Mouse (Mus musculus) forebrain, embryonic 16.5 days (tissue): ENCODE measurements around the gene Atp12a. TPM values are rescaled to one million over a fixed set of nuclear protein-coding genes. Genes with fewer than 3 reads are reported as not detected.

Experiments
- ATAC-seq: fragments of 200-750 bp; cut with Nextera tagmentation; 2 replicates; pipeline ENCODE4 v1.8.0; 2017; ENCODE audit warnings: mild to moderate bottlenecking, moderate library complexity
- H3K27ac ChIP-seq: fragments of 300-500 bp; sonication (generic); 2 replicates; pipeline ENCODE4 v1.5.1; 2014; ENCODE audit warnings: low read length, control low read depth
- H3K27me3 ChIP-seq: fragments of 300-500 bp; sonication (generic); replicated peaks from 2 replicates; pipeline ENCODE4 v1.6.1; 2014; ENCODE audit warnings: low read length; ENCODE audit not compliant: control insufficient read depth, insufficient read depth
- H3K36me3 ChIP-seq: fragments of 300-500 bp; sonication (generic); 2 replicates; pipeline ENCODE4 v1.6.1; 2014; ENCODE audit not compliant: control insufficient read depth, insufficient read depth
- H3K4me1 ChIP-seq: fragments of 300-500 bp; sonication (generic); replicated peaks from 2 replicates; pipeline ENCODE4 v1.6.1; 2014; ENCODE audit warnings: low read length; ENCODE audit not compliant: control insufficient read depth, insufficient read depth
- H3K4me2 ChIP-seq: fragments of 300-500 bp; sonication (generic); 2 replicates; pipeline ENCODE4 v1.6.1; 2014; ENCODE audit warnings: mild to moderate bottlenecking, low read length, control low read depth
- H3K4me3 ChIP-seq: fragments of 300-500 bp; sonication (generic); replicated peaks from 2 replicates; pipeline ENCODE4 v1.5.1; 2014; ENCODE audit warnings: mild to moderate bottlenecking, low read length, control low read depth
- H3K9ac ChIP-seq: fragments of 300-500 bp; sonication (generic); replicated peaks from 2 replicates; pipeline ENCODE4 v1.6.1; 2014; ENCODE audit warnings: low read depth, low read length, control low read depth
- H3K9me3 ChIP-seq: fragments of 300-500 bp; sonication (generic); 2 replicates; pipeline ENCODE4 v1.6.1; 2016; ENCODE audit warnings: low read length; ENCODE audit not compliant: control insufficient read depth
- WGBS: fragments of 180-500 bp; shearing (Covaris S2); extraction: QIAGEN DNeasy Blood & Tissue Kit; methylation state at CpG from one replicate; pipeline ENCODE4 v1.1.7; 2014; 5-methylcytosine and 5-hydroxymethylcytosine counted together
- polyA plus RNA-seq: library from polyadenylated mRNA; unstranded; fragments of >200 nt; fragmentation: Nextera tagmentation; extraction: Ambion mirVana; gene quantifications from 2 replicates; pipeline ENCODE4 v1.2.1, GENCODE M21; 2015

Atp12a gene
- polyA plus RNA-seq, 1 experiment from 2014 or later = 0.30 TPM

- no peak for ATAC-seq
- Histone ChIP-seq H3K27me3 (no peaks in the 10 kb centered on the region), H3K4me1 (peaks cover 4% of the 10 kb centered on the region; the same call in 1 of the 2 replicates), H3K9ac (no peak overlapping the region), H3K4me2 (no peak overlapping the region), H3K9me3 (no peaks in the 10 kb centered on the region), H3K36me3 (no peaks in the 10 kb centered on the region), H3K27ac (no peak overlapping the region), H3K4me3 (no peak overlapping the region)
- WGBS = 90% methylated on average over 7 of the region's 7 CpGs
These were observed 25.9 kb upstream of the Atp12a start for GRCm38 (mm10) chr14:56338882-56339442.

GRCm38 (mm10) chr14:56348704-56349103 lies 16.2 kb upstream of the Atp12a start:
- Histone ChIP-seq H3K9ac (no peak overlapping the region), H3K9me3 (no peaks in the 10 kb centered on the region), H3K27me3 (no peaks in the 10 kb centered on the region), H3K4me2 (no peak overlapping the region), H3K4me1 (no peaks in the 10 kb centered on the region), H3K4me3 (no peak overlapping the region), H3K27ac (no peak overlapping the region), H3K36me3 (no peaks in the 10 kb centered on the region)
- no peak for ATAC-seq
- 52% methylated on average over 3 of the region's 3 CpGs for WGBS

- Histone ChIP-seq H3K9ac (no peak overlapping the region), H3K4me1 (no peaks in the 10 kb centered on the region), H3K4me2 (no peak overlapping the region), H3K36me3 (no peaks in the 10 kb centered on the region), H3K9me3 (no peaks in the 10 kb centered on the region), H3K27me3 (no peaks in the 10 kb centered on the region), H3K27ac (no peak overlapping the region), H3K4me3 (no peak overlapping the region)
- ATAC-seq = no peak
- WGBS = 72% methylated on average over 2 of the region's 2 CpGs
These were observed 15.3 kb upstream of the Atp12a start for GRCm38 (mm10) chr14:56349541-56349940.

GRCm38 (mm10) chr14:56351959-56352660 lies 12.8 kb upstream of the Atp12a start:
- no peak overlapping the region for H3K9ac ChIP-seq
- H3K4me2 ChIP-seq = no peak overlapping the region
- H3K27ac ChIP-seq = no peak overlapping the region
- no peak for ATAC-seq
- H3K27me3 ChIP-seq = no peaks in the 10 kb centered on the region
- no peaks in the 10 kb centered on the region for H3K36me3 ChIP-seq
- no peaks in the 10 kb centered on the region for H3K9me3 ChIP-seq
- WGBS = 41% methylated on average over 17 of the region's 17 CpGs
- no peaks in the 10 kb centered on the region for H3K4me1 ChIP-seq
- H3K4me3 ChIP-seq = no peak overlapping the region

- Histone ChIP-seq H3K4me2 (no peak overlapping the region), H3K4me1 (no peaks in the 10 kb centered on the region), H3K27me3 (no peaks in the 10 kb centered on the region), H3K4me3 (no peak overlapping the region), H3K9ac (no peak overlapping the region), H3K36me3 (no peaks in the 10 kb centered on the region), H3K9me3 (no peaks in the 10 kb centered on the region), H3K27ac (no peak overlapping the region)
- ATAC-seq = no peak
- 64% methylated on average over 3 of the region's 3 CpGs for whole genome bisulfite sequencing
These were observed 10.1 kb upstream of the Atp12a start for GRCm38 (mm10) chr14:56354803-56355202.

GRCm38 (mm10) chr14:56355396-56355795 lies 9.5 kb upstream of the Atp12a start:
- H3K9ac ChIP-seq = no peak overlapping the region
- H3K27me3 ChIP-seq = no peaks in the 10 kb centered on the region
- no peaks in the 10 kb centered on the region for H3K9me3 ChIP-seq
- no peaks in the 10 kb centered on the region for H3K4me1 ChIP-seq
- no peak for ATAC-seq
- no peak overlapping the region for H3K4me3 ChIP-seq
- no peak overlapping the region for H3K27ac ChIP-seq
- WGBS = 89% methylated on average over 8 of the region's 8 CpGs
- H3K4me2 ChIP-seq = no peak overlapping the region
- no peaks in the 10 kb centered on the region for H3K36me3 ChIP-seq

- Histone ChIP-seq H3K36me3 (no peaks in the 10 kb centered on the region), H3K4me3 (no peak overlapping the region), H3K27ac (no peak overlapping the region), H3K9ac (no peak overlapping the region), H3K27me3 (no peaks in the 10 kb centered on the region), H3K9me3 (no peaks in the 10 kb centered on the region), H3K4me2 (no peak overlapping the region), H3K4me1 (no peaks in the 10 kb centered on the region)
- 93% methylated on average over 6 of the region's 6 CpGs for WGBS
- no peak for ATAC-seq
These were observed 8.7 kb upstream of the Atp12a start for GRCm38 (mm10) chr14:56356196-56356595.

- WGBS = 87% methylated on average over 7 of the region's 7 CpGs
- H3K9me3 ChIP-seq = no peaks in the 10 kb centered on the region
- no peak overlapping the region for H3K4me3 ChIP-seq
- H3K4me2 ChIP-seq = no peak overlapping the region
- H3K9ac ChIP-seq = no peak overlapping the region
- H3K27me3 ChIP-seq = peaks cover 4% of the 10 kb centered on the region; the same call in 1 of the 2 replicates
- H3K27ac ChIP-seq = no peak overlapping the region
- no peaks in the 10 kb centered on the region for H3K36me3 ChIP-seq
- ATAC-seq = no peak
- H3K4me1 ChIP-seq = no peaks in the 10 kb centered on the region
These were observed 6.4 kb upstream of the Atp12a start for GRCm38 (mm10) chr14:56358422-56358821.

GRCm38 (mm10) chr14:56359131-56359530 lies 5.7 kb upstream of the Atp12a start:
- H3K4me1 ChIP-seq = no peaks in the 10 kb centered on the region
- 76% methylated on average over 6 of the region's 6 CpGs for WGBS
- H3K4me2 ChIP-seq = no peak overlapping the region
- H3K27ac ChIP-seq = no peak overlapping the region
- H3K9me3 ChIP-seq = no peaks in the 10 kb centered on the region
- no peak overlapping the region for H3K9ac ChIP-seq
- H3K4me3 ChIP-seq = no peak overlapping the region
- ATAC-seq = no peak
- H3K27me3 ChIP-seq = peaks cover 11% of the 10 kb centered on the region
- no peaks in the 10 kb centered on the region for H3K36me3 ChIP-seq
